Mouse (Mus musculus) kidney, postnatal 4 days (tissue): ENCODE results near the gene Bhlha15.

Experiments
- DNase-seq, 2 experiments: peaks; one replicate each; pipeline ENCODE4 v3.0.0; 2021; ENCODE audit warnings: mixed read lengths in 2 of 2

Gene Bhlha15

DNA sequence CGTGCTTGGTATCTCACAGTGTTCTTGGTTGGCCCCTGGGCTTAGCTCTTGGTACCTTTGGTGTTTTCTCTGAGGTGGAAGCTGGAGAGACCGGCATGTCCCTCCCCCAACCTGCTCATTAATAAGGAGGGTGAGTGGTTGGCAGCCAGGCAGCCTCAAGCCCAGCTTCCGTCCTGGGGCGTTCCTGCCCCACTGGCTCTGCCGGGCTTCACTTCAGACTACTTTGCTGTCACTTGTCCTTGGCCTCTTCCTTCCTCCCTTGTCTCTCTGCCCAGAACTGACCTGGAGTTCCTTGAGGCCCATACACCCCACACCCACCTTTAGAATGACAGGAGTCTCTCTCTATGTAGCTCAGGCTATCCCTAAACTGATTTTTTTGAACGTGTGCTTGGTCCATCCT is 2.6 kb downstream of the Bhlha15 start:
- DNase-seq, result no peak

DNA sequence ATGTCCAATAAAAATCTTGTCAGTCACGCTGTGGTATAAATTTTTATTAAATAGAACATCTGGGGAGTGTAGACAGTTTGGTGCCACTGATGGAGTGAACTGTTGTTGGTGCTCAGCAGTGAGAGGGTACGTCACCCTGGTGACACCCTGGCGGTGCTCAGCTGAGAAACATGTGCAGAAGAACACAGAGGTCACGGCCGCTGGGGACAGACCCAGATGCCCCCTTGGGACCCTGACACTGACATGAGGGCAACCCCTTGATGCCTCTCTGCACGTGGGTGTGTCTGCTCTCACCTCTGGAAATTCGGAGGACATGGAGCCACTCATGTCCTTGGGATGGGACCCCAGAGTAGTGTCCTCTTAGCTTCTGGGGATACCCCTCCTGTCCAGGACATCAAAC is 4.3 kb downstream of the Bhlha15 start:
- no peak for DNase-seq

DNA sequence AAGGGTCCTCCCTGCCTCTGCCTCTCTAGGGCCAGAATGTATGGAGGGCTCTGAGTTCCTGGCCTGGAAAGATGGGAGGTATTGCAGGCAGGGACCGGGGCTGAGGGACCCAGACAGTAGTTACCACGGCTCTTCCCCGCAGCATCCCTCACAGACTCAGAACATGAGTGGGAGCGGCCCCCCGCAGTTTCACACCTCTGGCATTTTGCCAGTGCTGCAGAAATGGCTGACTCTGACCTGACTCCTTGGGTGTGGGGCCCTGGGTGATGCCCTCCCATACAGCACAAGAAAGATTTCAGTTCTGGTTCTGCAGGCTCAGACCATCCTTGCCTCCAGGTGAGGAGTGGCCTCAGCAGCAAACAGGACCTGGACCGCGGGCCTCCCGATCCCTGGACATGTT is 5.5 kb downstream of the Bhlha15 start:
- DNase-seq, result no peak

DNA sequence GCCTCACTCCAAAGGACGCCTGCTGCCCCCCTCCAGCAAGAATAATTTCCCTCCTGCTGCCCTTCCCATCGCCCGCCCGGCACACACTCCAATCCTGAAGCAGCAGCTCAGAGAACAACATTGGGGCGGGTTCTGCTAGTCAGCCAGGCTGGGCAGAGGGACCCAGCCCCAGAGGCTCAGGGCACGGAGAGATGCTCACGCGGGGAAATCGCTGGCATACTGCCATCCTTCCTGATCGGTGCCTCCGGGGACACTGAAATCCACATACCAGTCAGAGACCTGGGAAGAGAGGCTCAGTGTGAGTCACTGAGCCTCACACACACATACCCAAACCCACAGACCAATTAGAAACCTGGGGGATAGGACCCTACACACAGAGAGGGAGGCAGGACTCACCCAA is 10.5 kb downstream of the Bhlha15 start:
- no peak for DNase-seq

DNA sequence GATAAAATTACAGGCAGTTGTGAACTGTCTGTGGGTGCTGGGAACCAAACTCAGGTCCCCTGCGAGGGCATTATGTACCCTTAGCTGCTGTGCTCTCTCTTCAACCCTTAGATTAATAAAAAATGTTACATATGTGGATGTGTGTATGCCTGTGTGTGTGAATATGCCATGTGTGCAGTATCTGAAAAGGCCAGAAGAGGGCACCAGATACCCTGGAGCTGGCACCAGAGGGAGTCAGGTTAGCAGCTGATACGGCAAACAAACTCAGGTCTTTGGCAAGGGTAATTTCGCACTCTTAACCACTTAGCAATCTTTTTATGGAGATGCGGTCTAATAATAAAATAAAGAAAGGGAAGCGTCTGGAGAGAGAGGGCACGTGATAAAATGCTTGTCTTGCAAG is 12.3 kb downstream of the Bhlha15 start:
- DNase-seq, result no peak

DNA sequence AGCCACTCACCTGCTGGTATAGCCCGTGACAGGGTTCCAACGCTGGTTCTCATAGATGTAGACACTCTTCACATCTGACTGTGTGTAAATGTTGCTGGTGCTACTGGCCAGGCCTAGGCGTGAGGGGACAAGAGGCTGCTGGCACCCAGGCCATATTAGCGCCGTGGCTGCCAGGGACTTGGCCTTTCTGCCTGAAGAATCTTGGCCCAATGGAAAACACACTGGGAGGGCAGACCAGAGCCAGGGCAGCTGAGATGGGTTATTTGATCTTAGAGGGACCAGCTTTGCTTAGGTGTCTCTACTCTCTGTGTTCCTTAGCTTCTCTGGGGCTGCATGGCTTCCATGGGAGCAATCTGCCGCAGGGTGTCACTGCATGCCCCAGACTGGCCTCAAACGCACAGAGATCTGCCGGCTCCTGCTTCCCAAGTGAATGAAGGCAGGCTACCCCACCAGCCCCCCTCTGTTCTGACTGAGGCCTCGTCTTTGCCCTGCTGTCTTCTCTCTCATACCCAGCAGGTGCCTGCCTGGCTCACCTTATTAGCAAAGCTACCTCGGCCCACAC is 13.4 kb downstream of the Bhlha15 start:
- DNase-seq, result no peak

DNA sequence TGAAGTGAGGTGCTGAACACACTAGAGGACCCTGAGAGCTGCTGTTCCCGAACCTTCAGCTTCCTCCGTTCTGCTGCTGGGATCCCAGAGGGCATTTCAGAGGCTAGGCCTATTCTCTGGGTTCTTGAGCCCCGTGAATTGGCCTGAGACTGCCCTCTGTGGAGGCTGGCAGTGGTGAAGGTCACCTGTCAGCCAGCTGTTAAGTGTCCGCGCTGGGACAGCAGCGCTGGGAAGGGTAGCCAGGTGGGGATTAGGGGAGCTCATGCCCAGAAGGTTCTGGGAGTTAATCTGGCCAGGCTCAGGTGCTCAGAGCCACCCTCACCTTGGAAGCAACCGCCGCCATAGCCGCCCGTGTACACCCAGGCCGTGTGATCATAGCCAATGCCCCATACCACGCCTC is 14.2 kb downstream of the Bhlha15 start:
- DNase-seq, result no peak

DNA sequence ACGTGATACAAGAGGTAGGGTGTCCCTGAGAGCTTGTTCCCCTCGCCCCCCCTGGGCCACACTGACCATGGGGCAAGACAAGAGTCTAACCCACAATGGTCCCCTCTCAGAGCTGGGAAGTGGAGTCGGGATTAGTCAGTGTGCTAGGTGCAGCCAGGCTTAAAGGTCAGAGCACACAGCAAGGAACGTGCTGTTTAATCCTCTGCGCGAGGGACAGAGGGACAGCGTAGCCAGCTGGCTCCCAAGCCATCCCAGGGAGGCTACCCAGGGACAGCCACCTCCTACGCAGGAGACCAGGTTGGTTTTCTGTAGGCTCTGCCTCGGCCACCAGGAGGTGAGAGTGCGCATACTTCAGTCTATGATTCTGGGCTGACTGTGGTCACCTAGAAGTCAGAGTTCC is 14.8 kb downstream of the Bhlha15 start:
- peak in 1 of 2 experiments; percentile 33 for DNase-seq

DNA sequence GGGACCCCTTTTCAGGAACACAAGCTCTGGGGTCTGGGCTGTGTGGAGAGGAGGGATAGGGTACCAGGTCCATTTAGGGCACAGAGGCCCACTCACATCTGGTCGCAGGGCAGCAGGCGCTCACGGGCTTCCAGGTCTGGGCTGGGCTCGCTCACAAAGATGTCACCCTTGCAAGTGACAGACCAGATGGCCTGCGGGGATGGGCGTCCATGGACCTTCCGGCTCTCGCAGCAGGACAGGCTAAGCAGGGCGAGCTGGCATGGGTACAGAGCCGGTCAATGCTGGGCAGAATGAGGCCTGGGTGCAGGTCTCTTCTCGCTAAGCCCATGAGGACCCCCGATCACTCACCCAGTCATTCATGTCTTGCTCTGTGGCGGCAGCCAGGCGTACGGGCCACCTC is 16.0 kb downstream of the Bhlha15 start:
- no peak for DNase-seq

DNA sequence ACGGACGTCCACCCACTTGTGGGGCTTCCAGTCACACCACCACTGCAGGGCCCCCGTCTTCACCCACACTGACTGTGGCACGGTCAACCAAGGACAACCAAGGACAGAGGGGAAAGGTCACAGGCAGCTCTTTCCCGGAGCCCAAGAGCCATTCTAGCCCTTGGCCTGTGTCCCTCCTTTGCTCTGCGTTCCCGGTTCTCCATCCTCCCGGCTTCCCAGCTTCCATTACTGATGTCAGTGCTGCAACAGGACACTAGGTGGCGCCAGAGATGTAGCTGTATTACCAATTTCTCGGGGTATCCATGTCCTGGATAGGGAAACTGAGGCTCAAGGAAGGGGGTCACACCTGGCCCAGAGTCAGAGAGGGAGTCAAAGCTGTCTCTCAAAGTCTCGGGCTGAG is 17.4 kb downstream of the Bhlha15 start:
- DNase-seq, result peak; percentile 68 to 71

DNA sequence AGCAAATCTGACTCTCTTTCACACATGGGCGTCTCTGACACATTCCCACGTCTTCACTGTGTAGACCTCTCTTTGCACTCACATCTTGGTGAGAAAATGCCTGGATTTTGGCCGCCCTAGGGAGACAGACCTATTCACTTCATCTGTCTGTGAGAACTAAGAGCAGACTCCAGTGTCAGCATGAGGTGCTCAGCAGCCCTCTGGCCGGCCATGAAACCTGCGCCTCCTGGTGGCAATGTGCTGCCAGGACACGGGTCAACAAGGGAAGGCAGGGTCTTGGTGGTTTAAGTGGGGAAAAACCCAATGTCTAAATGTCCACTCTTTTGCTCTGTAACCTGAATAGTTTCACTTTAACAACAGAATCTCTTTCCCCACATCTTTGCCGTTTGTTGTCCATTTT is 24.4 kb downstream of the Bhlha15 start:
- DNase-seq, result peak; percentile 82 to 83

DNA sequence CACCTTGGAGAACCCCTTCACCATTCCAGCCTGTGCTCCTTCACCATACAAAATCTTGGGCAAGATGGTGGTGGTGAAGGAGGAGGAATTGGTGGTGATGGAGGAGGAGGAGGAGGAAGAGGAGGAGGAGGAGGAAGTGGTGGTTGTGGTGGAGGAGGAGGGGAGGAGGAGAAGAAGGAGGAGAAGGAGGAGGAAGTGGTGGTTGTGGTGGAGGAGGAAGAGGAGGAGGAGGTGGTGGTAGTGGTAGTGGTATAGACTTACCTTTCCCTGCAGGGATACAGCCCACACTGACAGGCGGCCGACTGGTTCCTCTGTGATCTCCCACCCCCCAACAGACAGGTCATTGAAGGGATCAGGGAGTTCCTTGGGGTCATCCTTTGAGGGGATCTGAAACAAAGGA is 25.9 kb downstream of the Bhlha15 start:
- no peak for DNase-seq

DNA sequence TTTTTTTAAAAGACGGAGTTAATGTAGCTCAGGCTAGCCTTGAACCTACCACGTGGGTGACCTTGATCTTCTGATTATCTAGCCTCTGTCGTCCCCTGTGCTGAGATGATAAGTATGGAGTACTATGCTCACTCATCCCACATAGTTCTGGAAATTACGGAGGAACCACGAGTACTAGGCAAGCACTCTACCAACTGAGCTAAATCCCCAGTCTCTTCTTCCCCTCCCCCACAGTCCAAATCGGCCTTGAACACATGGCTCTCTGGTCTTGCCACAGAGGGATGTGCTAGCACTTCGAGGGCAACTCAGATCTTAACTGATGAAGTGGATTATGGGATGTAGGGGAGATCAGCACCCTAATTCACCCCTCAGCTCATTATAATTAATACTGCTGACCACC is 28.0 kb downstream of the Bhlha15 start:
- no peak for DNase-seq

DNA sequence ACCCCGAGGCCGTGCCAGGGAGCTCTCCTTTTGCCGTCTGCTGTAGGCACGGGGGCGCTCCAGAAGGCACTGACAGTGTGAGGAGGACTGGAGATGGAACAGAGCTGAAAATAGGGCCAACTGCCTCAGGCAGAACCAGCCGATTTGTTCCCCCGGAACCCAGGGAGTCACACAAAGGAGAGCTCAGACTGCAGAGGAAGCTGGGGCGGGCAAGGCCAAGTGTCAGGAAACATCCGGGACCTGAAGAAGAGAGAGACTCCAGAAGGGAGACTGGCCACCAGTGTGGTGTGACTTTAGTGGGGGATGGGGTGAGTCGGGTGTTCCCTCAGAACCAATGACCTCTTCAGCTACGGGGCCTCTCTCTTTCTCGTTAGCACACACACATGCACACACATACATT is 29.2 kb downstream of the Bhlha15 start:
- DNase-seq, result peak; percentile 31 to 41

DNA sequence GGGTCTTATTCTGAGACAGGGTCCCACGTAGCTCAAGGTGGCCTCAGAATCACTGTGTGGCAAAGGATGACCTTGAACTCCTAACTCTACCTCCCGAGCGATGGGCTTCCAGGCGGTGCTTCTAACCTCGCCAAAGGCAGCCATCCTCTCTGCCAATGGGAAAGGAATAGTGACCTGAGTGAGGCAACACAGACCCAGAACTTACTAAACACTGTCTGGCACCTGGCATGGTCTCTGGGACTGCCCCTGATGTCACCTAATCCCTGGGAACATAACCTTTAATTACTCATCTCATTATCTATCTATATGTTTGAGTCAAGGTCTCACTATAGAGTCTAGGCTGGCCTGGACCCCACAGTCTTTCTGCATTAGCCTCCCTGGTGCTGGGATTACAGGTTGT is 29.9 kb downstream of the Bhlha15 start:
- DNase-seq, result no peak

DNA sequence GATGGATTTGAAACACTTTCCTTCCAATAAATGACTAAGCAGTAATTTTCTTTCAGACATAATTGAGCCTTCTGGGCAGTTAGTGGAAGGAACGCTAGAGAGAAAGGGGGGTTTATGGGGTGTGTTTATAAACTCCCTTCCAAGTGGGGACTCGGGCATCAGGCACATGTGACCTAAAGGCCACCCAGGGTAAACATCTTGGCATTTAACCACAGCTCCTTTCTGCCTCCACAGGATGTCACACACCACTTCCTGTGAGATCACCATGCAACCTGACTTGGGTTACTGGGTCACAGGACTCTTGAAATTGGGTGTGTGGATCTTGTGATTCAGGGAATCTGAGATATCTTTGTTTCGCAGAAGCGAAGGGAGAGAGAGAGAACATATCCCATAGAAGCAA is 31.2 kb downstream of the Bhlha15 start:
- DNase-seq, result no peak

DNA sequence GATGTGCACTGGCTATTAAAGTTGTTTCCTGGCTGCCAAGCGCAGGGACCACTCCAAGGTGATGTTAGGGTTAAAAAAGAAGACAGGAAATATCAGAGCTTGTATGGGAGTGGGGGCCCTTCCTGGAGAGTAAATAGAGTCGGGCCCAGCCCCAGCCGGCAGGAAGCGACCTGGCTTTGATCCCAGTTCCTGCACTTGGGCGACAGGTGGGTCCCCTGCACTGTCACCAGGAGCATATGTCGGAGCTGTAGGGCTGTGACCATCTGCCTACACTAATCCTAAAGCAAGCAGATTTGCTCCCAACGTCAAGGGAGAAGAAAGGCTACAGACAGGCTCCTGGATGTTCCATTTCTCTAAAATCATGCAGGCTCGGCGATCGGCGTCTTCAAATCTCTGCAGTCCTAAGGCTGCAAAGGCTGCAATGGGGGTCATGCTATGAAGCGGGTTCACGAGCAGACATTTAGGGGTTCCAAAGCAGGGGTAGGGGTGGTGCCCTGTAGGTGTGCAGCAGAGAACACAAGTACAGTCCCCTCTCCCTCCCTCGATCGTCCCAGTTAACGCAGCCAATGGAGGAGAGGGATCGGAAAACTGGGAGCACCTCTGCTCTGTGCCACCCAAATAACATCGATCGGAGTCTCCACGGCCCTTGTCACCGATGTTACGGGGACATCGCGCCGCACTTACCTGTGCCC is 32.9 kb downstream of the Bhlha15 start:
- peak; percentile 56 to 69 for DNase-seq

DNA sequence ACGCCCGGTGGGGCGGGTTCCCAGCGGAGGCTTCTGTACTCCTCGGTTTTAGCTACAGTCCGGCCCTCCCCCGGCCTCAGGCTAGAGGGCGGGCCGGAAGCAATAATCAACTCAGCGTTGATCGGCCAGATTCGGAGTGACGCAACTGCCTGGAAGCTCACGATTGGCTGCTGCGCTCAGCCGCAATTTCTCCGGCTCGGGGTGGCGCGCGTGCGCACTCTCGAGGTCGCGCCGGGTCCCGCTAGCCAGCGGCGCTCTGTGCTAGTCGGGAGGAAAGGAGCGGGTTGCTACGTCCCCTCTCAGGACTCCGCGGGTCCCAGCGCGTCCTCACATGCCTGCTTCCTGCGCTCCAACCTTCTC is 33.4 kb downstream of the Bhlha15 start, which contains the start of gene Tecpr1:
Gene Tecpr1, minus strand, starts transcription at position 113 of the 360 bp plus-strand sequence.
- DNase-seq, result peak; percentile 95 to 96

DNA sequence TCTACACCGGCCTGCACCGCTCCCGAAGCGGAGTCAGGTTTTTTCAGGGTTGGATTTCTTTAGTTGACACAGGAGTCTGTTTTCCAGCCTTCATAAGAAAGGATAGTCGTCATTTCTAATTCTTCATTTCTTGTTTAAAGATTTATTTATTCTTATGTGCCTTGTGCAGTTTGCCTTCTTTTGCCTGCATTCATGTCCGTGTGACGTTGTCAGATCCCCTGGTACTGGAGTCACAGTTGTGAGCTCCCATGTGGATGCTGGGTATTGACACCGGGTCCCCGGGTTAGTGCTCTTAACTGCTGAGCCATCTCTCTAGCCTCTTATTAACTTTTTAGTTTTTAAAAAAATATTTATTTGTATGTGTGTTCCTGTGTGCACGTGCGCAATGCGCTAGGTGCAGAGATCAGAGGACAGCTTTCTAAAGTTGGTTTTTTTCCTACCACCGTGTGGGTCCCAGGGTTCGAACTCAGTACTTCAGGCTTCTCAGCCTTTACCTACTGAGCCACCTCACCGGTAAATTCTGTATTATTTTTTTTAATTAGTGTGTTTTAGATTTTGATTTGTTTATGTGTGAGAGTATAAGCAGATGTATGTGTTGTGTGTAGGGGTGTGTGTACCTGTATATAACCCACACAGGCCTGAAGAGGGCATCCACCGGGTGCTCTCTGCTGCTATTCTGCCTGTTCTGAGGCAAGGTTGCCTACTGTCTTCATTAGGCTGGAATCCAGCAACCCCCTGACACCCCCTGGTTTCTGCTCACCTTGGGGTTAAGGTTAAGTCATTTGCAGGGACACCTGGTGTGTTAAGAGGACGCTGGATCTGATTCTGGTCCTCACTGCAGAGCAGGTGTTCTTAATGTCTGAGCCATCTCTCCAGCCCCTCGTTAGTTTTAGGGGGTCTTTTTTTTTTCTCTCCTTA is 34.1 kb downstream of the Bhlha15 start:
- peak in 1 of 2 experiments; percentile 31 for DNase-seq

DNA sequence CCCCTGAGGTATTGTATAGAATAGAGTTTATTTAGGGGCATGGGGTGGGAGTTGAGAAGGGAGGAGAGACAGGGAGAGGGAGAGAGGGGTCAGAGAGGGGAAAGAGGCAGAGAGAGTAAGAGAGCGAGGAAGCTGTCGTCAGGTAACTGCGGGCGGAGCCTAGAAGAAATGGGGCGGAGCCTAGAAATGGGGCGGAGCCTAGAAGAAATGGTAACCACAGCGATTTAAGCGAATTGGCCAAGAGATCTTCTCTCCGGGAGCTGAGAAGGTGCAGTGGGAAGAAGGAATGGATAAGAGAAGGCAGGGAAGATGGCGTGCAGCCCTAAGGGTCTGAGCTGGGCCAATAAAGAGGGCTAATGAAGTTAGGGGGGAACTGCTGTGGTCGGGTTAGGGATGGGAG is 36.1 kb downstream of the Bhlha15 start:
- DNase-seq, result no peak

DNA sequence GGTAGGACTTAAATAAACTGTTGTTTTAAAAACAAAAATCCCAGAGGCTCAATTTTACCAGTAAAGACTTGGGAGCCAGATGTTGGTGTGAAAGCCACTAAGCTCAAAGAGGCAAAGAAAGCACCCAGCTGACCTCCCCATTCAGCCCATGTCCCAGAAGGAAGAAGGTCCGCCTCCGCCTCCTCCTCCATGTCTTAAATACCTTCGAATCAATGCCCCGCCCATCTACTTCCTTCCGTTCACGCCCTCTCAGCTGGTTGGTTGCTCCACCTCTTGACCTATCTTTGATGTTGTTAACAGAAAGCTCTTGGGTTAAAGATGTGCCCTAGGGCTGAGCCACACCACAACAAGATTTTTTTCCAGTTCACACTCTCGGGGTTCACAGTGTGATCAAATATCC is 40.1 kb downstream of the Bhlha15 start:
- no peak for DNase-seq

DNA sequence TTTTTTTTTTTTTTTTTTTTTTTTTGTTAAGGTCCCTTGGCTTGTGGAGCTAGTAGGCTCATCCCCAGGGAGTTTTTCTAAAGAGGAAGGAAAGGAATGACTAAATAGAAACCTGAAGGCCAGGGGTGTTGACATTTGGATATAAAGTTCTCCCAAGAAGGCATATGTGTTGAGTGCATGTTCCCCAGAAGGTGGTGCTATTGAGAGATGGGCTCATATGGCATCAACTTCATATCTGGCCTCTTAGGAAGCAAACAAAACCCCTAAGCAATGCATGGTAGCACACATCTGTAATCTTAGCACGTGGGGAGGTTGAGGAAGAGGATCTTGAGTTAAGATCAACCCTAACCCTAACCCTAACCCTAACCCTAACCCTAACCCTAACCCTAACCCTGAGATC is 41.3 kb downstream of the Bhlha15 start:
- no peak for DNase-seq

DNA sequence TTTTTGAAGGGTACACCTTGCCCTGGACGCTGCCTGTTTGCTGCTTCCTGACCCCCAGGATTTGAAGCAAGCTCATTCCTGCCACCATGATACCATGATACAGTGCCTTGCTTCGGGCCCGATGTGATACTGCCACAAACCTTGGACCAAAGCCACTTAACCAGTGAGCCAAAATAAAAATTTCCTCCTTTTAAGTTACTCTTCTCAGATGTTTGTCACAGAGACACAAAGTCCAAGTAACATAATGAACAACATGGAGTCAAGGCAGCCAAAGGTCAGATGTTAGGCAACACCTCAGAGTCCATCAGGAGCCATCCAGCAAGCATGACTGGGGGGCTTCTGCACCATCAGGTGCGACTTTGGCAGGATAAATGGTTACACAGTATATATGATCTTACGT is 42.4 kb downstream of the Bhlha15 start:
- no peak for DNase-seq

DNA sequence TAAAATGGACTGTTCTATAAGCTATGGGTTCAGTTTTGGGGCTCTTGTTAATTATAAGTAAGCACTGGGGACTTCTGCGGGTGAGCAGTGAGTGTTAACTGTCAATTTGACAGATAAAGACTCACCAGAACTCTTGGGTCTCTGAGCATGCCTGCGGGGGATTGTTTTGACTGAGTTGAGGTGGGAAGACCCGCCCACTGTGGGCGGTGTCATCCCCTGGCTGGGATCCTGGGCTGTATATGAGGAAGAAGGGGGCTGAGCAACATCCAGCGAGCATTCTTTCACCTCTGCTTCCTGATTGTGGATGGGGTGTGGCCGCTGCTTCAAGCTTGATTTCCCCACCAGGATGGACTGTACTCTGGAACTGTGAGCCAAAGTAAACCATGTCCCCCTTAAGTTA is 44.1 kb downstream of the Bhlha15 start:
- DNase-seq, result no peak
